Comparison of ENCODE assay signal across 12 mouse cellular contexts in genomic region chr7:51625161-51625560, GRCm38 (mm10). TPM values are rescaled to one million over a fixed set of nuclear protein-coding genes. Genes with fewer than 3 reads are reported as not detected.
DNase-seq lines count a peak whose midpoint lies in the region; ATAC-seq lines count a peak whose summit lies in the region.
"Had no signal": no experiment of that assay in that cellular context is flagged by ENCODE, and none has a peak within 500 bp of the region (broad histone marks: within the 10 kb centered on the region; RNA-seq: fewer than 3 reads in every experiment).

No protein-coding gene starts in this region.

- peak overlapping the region; percentile 92 for H3K27ac ChIP-seq in forebrain, embryonic 13.5 days
- no peak overlapping the region for H3K27ac ChIP-seq in limb, embryonic 12.5 days
- H3K27ac ChIP-seq: embryonic facial prominence, embryonic 12.5 days; heart, adult 2 months had no signal

- H3K27me3 ChIP-seq in megakaryocyte, embryonic 14.5 days (replicated peaks) = peaks cover 65% of the 10 kb centered on the region
- H3K27me3 ChIP-seq in forebrain, embryonic 13.5 days = peaks cover 68% of the 10 kb centered on the region
- H3K27me3 ChIP-seq in limb, embryonic 12.5 days = peaks cover 76% of the 10 kb centered on the region

- under 1% methylated on average over 23 of the region's 23 CpGs for WGBS in forebrain, embryonic 13.5 days
- under 1% methylated on average over 23 of the region's 23 CpGs for WGBS in limb, embryonic 12.5 days

- H3K4me3 ChIP-seq in megakaryocyte, embryonic 14.5 days (replicated peaks) = peak overlapping the region; percentile 38
- H3K4me3 ChIP-seq in forebrain, embryonic 13.5 days = peak overlapping the region; percentile 41
- no peak overlapping the region for H3K4me3 ChIP-seq in limb, embryonic 12.5 days (replicated peaks)
- H3K4me3 ChIP-seq: embryonic facial prominence, embryonic 12.5 days; heart, adult 2 months had no signal

- H3K36me3 ChIP-seq in megakaryocyte, embryonic 14.5 days (replicated peaks; ENCODE audit: low read length) = no peaks in the 10 kb centered on the region
- H3K36me3 ChIP-seq in forebrain, embryonic 13.5 days (ENCODE audit: poor library complexity, severe bottlenecking) = no peaks in the 10 kb centered on the region
- H3K36me3 ChIP-seq in limb, embryonic 12.5 days = no peaks in the 10 kb centered on the region
- H3K36me3 ChIP-seq: embryonic facial prominence, embryonic 12.5 days had no signal

- peak; percentile 24 for DNase-seq in right cerebral cortex, postnatal 25 days
- DNase-seq in thymus, adult 18-20 months = no peak
- DNase-seq in kidney, adult 8-10 months = no peak
- DNase-seq: adrenal gland, postnatal 14 days; heart, adult 2 months; kidney, adult 11 months had no signal

- no peak for ATAC-seq in megakaryocyte, adult 5-6 weeks (ENCODE audit: poor library complexity, severe bottlenecking)
- no peak for ATAC-seq in forebrain, embryonic 13.5 days
- ATAC-seq in limb, embryonic 12.5 days (ENCODE audit: insufficient number of reproducible peaks, insufficient read depth, low FRiP score, low TSS enrichment, low read depth) = 0 out of 2 replicates have a peak, but pooled peaks have one; percentile 32

- H3K4me2 ChIP-seq in forebrain, embryonic 13.5 days = peak overlapping the region; percentile 61
- H3K4me2 ChIP-seq in limb, embryonic 12.5 days = peak overlapping the region; percentile 3; the same call in 1 of the 2 replicates
- H3K4me2 ChIP-seq: embryonic facial prominence, embryonic 12.5 days had no signal

- H3K9ac ChIP-seq in forebrain, embryonic 13.5 days = peak overlapping the region; percentile 72
- no peak overlapping the region for H3K9ac ChIP-seq in limb, embryonic 12.5 days (replicated peaks)
- H3K9ac ChIP-seq: embryonic facial prominence, embryonic 12.5 days had no signal

- H3K9me3 ChIP-seq in megakaryocyte, embryonic 14.5 days = peaks cover 11% of the 10 kb centered on the region
- no peaks in the 10 kb centered on the region for H3K9me3 ChIP-seq in forebrain, embryonic 13.5 days (replicated peaks)
- no peaks in the 10 kb centered on the region for H3K9me3 ChIP-seq in limb, embryonic 12.5 days
- H3K9me3 ChIP-seq: embryonic facial prominence, embryonic 12.5 days had no signal

- H3K4me1 ChIP-seq in megakaryocyte, embryonic 14.5 days = peaks cover 5% of the 10 kb centered on the region; the same call in 1 of the 2 replicates
- H3K4me1 ChIP-seq in forebrain, embryonic 13.5 days = peaks cover 20% of the 10 kb centered on the region
- peaks cover 16% of the 10 kb centered on the region for H3K4me1 ChIP-seq in limb, embryonic 12.5 days (replicated peaks)
- H3K4me1 ChIP-seq: embryonic facial prominence, embryonic 12.5 days had no signal

RNA-seq across cellular contexts. Expression of gene Slc17a6, which starts 3.4 kb away (rescaled TPM):
- polyA plus RNA-seq in megakaryocyte, embryonic 14.5 days (2012; ENCODE audit: insufficient read depth, low replicate concordance) = not detected in 2 replicates
- total RNA-seq in megakaryocyte, adult 5-6 weeks (2015) = not detected in 2 replicates
- not detected in 2 replicates for total RNA-seq in megakaryocyte, adult 5-6 weeks (2017)
- 43.7 and 49.4 TPM in 2 replicates for polyA plus RNA-seq in forebrain, embryonic 13.5 days (2015; fragmentation: Nextera tagmentation; extraction: Ambion mirVana)
- 0.12 and 0.20 TPM in 2 replicates for polyA plus RNA-seq in limb, embryonic 12.5 days (2016; fragmentation: Nextera tagmentation; extraction: Ambion mirVana)
- total RNA-seq: heart, adult 2 months had no signal
- polyA plus RNA-seq: heart, adult 2 months; urinary bladder, adult 2 months had no signal

Comparison
In these comparisons a context has a peak if more than half of its experiments do, and no peak if none do; other contexts are left out.
1. RNA of gene Slc17a6, which starts 3.4 kb away (polyA plus RNA-seq): 43.7 to 49.4 TPM in forebrain, embryonic 13.5 days; 0.12 to 0.20 TPM in limb, embryonic 12.5 days and not detected in megakaryocyte, embryonic 14.5 days; every median in the first group is over 10 times any median in the second.